Mouse (Mus musculus) cerebellum, adult (tissue): ENCODE data around the gene Gm37240.

Experiments
- ATAC-seq: cut with Nextera tagmentation; 2 replicates; pipeline ENCODE4 v1.9.2; 2017; ENCODE audit warnings: mild to moderate bottlenecking, moderate library complexity, mixed read lengths; ENCODE audit not compliant: insufficient number of reproducible peaks, low FRiP score, low TSS enrichment

Gm37240 gene

GRCm38 (mm10) chr3:85831785-85832184, 55.5 kb downstream of the Gm37240 start:
- no peak for ATAC-seq

- no peak for ATAC-seq
These were observed 58.3 kb downstream of the Gm37240 start for GRCm38 (mm10) chr3:85829047-85829446.

DNA sequence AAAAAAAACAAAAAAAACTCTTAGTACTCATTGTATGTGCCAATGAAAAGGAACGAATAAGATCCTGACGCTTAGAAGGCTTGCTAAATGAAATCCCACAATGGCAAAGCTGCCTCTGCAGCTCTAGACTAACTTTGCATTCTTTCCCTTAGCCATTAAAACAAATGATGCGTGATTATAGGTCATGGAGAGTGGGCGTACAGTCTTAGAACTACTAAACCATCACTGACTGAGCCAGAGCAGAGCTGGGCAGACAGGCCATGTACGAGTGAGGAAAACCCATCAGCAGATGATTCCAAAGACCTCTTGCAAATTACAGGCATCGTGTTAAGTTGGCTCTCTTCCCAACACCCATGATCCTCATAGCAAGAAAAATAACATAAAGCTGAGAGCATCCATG, 59.5 kb downstream of the Gm37240 start:
- no peak for ATAC-seq

DNA sequence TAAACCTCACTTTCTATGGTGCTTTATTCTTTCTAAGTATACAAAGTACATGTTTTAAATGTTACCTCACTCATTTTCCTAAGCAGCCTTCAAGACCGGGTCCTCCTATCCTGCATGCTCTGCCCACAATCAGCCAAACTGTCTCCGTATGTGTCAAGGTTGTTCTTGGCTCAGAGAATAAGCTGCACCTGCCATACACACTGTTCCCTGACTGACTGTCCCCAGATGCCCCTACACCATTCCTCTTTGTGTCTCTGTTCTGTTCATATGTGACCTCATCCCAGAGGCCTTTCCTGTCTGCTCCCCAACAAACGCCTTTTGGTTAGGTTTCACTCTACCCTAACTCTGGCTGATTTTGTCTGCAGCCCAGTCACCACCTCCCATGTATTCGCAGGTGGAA, 60.0 kb downstream of the Gm37240 start:
- no peak for ATAC-seq

DNA sequence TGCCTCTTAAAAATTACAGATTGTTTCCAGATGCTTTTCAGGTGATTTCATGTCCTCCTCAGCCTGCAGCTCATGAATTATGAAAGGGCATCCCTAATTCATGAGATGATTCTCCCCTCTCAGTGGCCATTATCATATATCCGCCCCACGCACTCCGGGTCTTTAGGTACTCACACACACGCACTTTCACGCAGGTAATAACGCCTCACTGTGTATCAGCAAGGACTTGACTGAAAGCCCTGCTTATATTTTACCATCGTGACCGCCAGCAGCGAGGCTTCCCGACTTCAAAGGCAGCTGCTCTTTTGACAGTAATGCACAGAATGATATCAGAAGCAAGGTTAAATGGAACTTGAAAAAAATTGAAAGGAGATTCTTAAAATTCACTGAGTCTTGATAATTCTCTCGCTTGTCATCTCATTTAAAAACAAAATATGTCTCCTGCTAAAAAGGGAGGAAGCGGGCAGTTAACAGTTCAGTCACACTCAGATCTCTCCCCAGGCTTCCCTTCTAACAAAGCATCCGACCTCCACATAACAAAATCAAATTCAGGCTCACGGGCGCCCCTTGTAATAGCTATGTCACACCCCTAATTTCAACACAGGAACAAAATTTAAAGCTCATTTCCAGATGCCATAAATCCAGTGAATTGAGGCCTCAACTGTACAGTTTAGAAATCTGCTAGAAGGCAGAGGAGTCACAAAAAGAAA, 66.3 kb downstream of the Gm37240 start:
- ATAC-seq: no peak

DNA sequence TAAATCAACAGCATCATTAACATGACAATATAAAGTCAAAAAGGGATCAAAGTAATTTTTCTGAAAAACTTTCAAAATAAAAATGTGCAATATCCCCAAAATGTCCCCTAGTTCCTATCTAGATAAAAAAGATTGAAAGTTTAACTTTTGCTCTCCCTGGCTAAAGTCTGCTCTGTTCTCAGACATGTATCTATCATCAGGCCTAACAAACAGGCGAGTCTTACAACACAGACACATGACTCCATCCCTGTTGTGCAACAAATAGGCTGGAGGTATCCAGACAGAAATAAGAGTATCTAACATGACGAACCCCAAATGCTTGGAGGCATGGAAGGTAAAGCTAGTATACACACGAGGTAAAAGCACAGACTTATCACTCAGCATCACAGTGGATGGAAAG, 68.0 kb downstream of the Gm37240 start:
- no peak for ATAC-seq

GRCm38 (mm10) chr3:85817191-85817590, 70.1 kb downstream of the Gm37240 start, which contains the start of gene Fam160a1:
Fam160a1 (minus strand) TSS chr3:85817291.
- no peak for ATAC-seq

GRCm38 (mm10) chr3:85814241-85814640, 73.1 kb downstream of the Gm37240 start:
- no peak for ATAC-seq

- ATAC-seq: no peak
These were observed 74.0 kb downstream of the Gm37240 start for GRCm38 (mm10) chr3:85813101-85814014.

DNA sequence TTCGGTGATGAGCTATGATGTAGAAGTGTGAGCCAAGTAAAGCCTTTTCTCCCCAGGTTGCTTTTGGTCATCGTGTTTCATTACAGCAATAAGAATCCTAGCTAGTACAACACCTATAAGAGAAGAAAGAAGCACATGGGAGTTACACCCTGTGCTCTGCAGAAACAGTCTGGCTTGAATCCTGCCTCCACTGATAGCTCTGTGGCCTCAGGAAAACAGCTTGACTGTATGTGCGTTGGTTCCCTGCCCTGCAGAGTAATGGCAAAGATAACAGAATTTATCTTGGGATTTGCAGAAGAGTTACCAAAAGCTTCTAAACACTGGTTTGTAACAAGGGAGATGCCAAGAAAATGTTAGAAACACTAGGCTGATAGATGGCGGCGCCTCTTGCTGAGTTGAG, 75.3 kb downstream of the Gm37240 start:
- no peak for ATAC-seq

DNA sequence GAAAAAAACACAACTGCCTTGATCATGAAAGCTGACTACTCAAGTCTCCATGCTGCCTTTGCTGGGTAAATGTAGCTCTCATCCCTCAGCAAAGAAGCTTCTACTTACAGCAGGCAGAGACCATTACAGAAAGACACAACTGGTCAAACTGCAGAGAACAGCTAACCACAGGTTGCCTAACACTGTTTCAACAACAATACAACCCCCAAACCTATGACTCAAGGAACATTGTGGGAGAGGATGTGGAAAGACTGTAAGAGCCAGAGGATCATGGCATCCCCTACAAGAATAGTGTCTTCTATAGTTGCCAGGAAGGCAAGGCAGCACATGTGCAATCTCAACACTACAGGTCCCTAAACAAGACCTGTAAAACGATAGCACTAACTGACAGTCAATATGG, 94.2 kb downstream of the Gm37240 start:
- ATAC-seq: no peak

GRCm38 (mm10) chr3:85789748-85790147, 97.6 kb downstream of the Gm37240 start:
- no peak for ATAC-seq

DNA sequence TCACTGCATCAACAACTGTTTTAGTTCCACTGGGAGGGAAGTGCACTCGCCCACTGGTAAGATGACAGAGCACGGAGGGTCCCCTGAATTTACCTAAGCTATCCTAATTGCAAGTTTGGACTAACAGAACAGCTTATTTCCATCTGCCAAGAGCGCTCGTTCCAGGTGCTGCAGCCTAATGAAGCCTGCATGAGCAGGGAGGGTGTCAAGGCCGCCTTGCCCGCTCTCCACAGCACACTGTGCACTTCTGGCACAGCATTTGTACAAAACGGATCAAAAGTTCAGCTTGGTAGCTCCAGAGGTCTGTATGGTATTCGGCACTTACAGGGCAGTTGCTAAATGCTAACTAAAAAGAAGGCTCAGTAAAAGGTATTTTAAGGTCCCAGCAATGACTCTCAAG, 100.8 kb downstream of the Gm37240 start:
- ATAC-seq: no peak

DNA sequence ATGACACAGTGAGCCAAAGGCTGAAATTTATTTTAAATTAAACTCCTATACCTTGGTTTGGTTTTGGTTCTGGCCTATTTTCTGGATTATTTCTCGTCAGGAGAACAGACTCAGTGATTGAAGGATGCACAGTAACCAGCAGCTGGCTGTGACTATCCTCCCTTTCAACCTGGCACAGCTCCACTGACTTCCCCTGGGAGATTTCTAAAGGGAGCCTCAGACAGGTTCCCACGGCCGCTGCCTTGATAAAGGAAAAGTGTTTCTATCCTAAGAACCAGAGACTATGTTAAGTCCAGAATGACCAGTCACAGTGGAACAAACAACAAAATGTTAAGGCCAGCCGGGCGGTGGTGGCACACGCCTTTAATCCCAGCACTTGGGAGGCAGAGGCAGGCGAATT, 106.4 kb downstream of the Gm37240 start:
- ATAC-seq: no peak

DNA sequence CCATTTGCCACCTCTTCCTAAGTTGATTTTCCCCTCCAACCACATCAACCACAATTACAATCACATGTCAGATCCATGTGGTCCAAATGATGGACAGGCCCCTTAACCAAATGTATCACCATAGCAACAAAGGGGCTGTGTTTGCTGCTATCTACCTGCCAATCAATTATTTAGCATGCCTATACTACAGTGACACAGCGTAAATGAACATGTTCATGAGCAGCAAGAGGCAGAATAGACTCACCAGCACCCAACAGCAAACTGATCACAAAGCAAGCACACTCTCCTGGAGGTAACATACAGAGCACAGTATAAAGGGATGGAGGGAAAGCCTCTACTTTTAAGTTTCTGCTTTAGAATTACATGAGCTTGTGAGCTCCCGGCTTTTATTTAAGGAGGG, 107.0 kb downstream of the Gm37240 start:
- no peak for ATAC-seq

DNA sequence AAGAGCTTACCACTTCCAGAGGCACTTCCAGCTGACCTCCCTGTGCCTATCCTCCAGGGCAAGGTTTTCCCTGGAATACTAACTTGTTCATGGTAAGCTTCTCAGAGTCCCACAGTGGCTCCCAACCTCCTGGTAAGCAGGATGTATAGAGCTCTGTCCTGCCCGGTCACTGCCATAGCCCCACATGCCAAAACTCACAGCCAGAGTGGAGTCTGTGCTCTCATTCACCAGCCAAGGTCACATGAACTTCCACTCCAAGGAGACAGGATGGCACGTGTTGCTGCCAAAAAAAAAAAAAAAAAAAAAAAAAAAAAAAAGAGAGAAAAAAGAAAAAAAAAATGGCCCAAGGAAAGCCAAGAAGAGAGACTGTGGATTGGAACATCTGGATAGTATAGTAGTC, 109.5 kb downstream of the Gm37240 start:
- no peak for ATAC-seq

DNA sequence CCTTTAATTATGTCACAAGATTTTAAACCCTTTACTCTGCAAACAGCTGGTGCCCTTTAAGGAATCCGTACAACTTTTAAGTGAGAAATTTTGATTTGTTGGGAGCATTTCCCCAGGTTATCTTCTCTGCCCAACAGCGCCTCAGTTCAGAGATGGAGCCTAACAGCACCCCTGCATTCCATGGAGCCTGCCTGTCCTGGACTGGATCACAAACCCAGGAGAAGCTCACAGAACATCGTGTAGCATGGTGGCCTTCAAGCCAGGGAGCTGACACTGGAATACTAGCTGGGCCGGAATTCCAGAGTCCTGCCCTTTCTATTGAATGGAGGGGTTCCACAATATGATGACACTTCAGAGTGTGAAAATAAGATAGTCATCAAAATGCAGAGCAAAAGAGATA, 110.0 kb downstream of the Gm37240 start:
- no peak for ATAC-seq

DNA sequence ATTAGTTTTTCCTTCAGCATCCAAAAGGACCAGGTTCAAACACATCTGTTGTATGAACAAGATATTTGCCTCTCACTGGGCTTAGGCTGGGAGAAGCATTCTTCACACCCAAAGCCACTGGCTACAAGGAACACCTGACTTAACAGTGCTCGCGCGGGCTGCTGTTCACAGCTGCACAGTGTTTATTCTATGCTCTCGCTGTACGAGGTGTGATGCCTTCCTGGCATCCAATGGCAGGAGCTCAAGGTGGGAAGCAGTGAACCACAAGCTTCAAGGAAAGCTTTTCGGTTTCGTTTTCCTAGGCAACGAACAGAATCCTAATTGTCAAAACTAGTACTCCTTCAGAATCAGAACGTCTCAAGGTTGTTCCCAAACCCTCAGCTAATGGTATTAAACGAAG, 110.6 kb downstream of the Gm37240 start:
- ATAC-seq: no peak

DNA sequence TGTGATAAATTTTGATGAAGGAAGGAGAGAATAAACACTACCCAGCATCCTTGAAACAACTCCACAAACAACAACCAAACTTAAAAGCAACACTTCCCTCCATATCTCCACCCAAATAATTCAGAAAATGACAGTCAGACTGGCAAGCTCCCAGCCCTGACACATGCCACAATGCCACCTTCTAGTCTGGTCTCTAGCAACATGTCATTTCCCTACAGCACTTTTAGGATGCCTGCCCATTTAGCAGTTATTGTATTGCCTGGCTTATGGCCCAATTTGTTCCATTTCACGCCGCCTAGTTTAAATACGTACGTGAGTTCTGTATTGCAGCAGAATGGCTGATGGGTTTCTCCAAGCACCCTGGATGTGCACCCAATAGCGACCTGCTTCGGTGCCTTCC, 111.2 kb downstream of the Gm37240 start:
- ATAC-seq: no peak

DNA sequence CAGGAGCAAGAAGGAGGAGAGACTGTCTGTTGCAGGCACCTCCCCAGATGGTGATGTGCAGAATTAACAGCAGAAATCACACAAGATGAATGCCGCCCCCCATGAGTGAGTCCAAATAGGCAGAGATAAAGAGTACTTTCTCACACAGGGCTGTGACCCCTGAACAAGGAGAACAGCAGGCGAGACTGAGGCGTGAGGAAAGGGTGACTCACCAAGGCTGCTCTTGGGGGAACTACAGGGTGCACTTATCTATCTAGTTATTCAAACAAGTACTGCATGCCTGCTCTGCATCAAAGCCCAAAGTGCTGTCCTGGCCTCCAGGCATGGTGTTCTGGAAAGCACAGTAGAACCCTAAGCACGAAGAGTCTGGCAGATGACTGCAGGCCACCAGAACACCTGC, 113.4 kb downstream of the Gm37240 start:
- ATAC-seq: no peak

- no peak for ATAC-seq
These were observed 113.9 kb downstream of the Gm37240 start for GRCm38 (mm10) chr3:85773425-85773824.

GRCm38 (mm10) chr3:85764937-85765337, 122.4 kb downstream of the Gm37240 start:
- ATAC-seq: no peak
